Mouse (Mus musculus) adrenal gland, postnatal 14 days (tissue): Measurements from ENCODE around the gene Fgfr2. TPM values are rescaled to one million over a fixed set of nuclear protein-coding genes. Genes with fewer than 3 reads are reported as not detected.
A peak's percentile ranks its signal among the peaks of the same experiment; 100 is the strongest.

Source experiments
- DNase-seq: peaks from one replicate; pipeline ENCODE4 v3.0.0; 2021; ENCODE audit warnings: mixed read lengths
- total RNA-seq: library from RNA; stranded (reverse); gene quantifications from 2 replicates; pipeline ENCODE4 v1.2.3, GENCODE M21; 2021

Gene Fgfr2
- total RNA-seq, 1 experiment from 2014 or later: 227 TPM

GRCm38 (mm10) chr7:133005772-133006171, 117.4 kb downstream of the Fgfr2 start:
- DNase-seq: peak; percentile 47

DNA sequence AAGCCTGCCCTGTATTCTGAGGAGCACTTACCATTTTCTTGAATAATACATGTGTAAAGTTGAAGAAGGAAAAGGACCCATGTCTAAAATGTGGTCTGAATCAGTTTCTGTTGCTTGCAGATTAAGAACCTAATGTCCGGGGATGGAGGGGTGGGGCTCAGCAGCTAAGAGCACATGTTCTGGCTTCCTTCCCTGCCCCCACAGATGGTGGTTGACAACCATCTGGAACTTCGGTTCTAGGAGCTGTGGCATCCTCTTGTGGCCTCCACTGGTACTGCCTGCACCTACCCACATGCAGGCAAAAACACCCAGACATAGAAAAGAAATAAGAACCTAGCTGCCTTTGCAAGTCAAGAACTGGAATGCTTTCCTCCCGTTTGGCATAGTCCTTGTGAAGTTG, 119.7 kb downstream of the Fgfr2 start:
- DNase-seq: peak; percentile 90

DNA sequence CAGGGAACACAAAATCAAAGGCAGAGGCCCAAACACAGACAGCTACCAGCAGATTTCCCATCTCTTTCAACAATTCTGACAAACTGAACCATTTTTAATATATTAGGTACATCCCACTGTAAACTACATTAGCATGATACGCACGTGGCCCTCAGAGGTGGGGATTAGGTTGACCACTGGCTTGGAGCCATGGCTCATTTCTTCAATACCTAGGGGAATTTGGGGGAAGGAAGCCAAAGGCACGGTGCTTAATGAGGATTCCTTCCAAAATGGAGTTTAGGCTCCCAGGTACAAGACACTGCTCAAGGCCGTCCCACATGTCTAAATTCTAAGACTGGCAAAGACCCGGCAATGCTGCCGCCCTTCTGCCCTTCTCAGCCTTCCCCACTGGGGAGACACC, 120.9 kb downstream of the Fgfr2 start:
- no peak for DNase-seq

- no peak for DNase-seq
These were observed 121.8 kb downstream of the Fgfr2 start for GRCm38 (mm10) chr7:133001388-133001787.

DNA sequence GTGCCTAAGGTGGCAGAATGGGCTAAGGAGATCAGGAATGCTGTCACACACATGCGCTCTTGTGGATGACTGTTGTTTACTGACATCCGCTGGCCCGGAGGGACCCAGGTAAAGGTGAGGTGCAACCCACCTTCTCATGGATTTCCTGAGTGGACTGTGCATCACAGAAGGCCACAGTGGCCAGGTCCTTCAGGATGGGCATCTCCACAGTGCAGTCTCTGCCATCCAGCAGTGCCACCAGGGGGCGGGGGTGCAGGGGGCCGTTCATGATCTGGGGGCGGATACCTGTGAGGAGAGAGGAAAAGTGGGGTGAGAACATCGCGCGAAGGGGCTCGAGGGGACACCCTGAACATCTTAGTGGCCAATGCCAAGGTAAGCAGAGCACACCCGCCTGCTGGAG, 124.1 kb downstream of the Fgfr2 start:
- no peak for DNase-seq

DNA sequence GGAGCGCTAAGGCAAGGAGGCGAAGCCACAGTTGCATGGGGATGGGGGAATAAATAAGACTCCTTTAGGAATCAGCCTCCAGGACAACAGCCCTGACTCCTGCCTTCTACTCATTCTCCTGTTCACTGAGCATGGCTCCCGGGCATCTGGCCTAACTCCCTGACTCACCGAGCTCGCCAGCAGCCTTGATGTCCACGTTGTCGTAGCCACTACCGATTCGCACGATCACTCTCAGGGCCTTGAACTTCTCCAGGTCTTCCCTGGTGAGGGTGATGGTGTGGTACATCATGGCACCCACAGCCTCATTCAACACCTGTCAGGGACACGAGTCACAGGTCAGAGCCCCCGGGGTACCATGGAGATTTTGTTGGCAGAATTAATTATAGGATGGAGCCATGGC, 124.5 kb downstream of the Fgfr2 start:
- peak; percentile 84 for DNase-seq

DNA sequence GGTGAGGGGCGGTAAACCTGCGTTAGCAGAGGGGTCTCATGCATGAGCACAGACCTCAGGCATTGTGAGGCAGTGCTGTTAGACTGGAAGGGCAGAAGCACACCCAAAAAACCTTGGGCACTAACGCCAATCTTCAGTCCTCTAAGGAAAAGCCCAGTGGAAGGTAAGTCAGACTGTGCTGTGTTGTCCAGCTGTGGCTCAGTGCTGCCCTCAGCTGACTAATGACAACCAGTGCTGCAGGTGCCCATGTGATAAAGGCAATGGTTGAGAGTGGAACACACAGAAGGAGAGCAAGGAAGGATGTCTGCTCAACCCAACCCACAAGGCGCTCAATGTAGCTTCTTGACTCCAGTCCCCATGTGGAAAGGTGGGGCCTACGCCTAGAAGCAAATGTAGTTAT, 126.8 kb downstream of the Fgfr2 start:
- DNase-seq: peak; percentile 70

DNA sequence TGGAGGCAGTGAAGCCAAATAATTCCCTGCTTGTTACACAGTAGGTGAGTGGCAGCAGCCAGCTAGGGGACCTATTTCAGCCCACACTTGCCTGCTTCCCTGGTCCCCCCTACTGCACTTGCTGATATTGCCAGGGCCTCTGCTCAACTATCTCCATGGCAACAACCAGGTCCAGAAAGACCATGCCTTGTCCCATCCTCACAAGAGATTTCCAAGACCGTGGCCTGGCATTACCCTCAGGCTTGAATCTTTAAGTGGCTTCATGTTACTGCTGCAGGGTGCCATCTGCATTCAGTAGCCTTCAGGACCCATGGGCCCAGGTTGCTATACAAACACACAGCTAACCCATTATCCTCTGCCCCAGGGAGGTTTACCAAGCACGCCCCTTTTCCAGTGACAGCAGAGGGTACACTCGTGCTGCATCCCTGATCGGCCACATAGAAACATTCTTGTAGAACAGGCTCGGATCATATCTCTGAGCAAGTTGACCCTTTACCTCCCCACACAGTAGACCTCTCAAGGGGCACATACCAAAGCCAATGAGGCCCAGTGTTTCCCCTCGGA, 128.4 kb downstream of the Fgfr2 start:
- DNase-seq: no peak

- no peak for DNase-seq
These were observed 129.0 kb downstream of the Fgfr2 start for GRCm38 (mm10) chr7:132994120-132994519.

- DNase-seq: no peak
These were observed 130.1 kb downstream of the Fgfr2 start for GRCm38 (mm10) chr7:132992967-132993615.

DNA sequence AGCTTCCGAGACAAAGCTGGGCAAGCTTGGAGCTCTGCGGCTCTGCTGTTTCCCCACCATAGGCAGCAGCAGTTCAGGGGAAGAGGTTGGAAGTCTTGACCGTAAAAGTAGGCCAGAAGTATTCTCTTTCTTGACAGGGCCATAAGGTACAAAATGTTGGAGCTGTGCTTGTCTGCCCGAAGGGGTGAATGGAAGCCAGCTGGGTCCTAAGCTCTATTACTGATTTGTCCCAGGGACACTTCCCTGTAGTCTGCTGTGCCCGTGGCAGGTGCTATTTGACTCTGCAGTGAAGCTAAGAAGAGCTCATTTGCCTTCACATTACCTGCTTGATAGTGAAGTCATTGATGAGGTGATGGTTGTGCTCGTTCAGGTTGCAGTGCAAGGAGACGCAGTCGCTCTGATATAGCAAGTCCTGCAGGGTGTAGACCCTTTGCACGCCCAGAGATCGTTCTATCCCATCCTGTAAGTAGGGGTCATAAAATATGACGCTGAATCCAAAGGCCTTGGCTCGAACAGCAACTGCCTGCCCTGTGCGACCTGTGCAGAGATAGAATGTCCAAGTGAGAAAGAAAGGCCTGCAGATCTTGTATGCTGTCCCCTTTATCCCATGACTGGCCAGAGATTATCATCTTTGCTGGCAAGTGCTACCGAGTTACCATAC, 131.8 kb downstream of the Fgfr2 start:
- DNase-seq: no peak

- no peak for DNase-seq
These were observed 133.3 kb downstream of the Fgfr2 start for GRCm38 (mm10) chr7:132989839-132990238.

DNA sequence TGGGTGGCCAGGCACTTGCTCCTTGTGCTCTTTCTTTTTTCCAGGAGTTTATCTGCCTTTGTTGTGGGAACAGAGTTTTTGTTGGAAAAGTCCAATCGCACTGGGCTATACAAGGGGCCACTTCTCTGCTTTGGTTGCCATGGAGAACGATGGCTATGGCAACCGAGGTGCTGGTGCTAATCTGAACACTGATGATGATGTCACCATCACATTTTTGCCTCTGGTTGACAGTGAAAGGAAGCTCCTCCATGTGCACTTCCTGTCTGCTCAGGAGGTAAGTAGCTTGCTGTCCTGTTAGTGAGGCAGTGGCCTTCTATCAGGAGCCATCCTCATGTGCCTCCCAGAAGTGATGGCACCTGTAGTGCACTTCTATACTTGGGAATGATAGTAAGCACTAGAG, 140.5 kb downstream of the Fgfr2 start:
- no peak for DNase-seq

GRCm38 (mm10) chr7:132977981-132978380, 145.2 kb downstream of the Fgfr2 start:
- no peak for DNase-seq

DNA sequence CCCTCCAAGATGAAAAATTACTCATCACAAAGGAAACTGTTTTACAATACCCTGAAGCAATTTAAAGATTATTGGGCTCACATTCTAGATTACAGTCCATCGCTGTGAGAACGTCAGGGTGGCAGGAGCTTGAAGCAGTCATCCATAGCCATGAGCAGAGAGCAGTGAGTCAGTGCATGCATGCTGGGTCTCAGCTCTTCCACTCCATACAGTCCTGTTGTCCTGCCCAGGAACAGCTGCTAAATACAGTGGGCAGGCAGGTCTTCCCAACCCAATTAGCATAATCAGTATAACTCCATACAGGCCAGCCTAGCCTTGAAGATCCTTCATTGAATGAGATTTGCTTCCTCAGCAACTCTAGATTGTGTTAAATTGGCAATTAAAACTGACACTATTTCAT, 147.1 kb downstream of the Fgfr2 start:
- no peak for DNase-seq

GRCm38 (mm10) chr7:132972079-132972478, 151.1 kb downstream of the Fgfr2 start:
- no peak for DNase-seq

GRCm38 (mm10) chr7:132965707-132966106, 157.4 kb downstream of the Fgfr2 start:
- DNase-seq: no peak

- DNase-seq: no peak
These were observed 158.8 kb downstream of the Fgfr2 start for GRCm38 (mm10) chr7:132964395-132964794.

DNA sequence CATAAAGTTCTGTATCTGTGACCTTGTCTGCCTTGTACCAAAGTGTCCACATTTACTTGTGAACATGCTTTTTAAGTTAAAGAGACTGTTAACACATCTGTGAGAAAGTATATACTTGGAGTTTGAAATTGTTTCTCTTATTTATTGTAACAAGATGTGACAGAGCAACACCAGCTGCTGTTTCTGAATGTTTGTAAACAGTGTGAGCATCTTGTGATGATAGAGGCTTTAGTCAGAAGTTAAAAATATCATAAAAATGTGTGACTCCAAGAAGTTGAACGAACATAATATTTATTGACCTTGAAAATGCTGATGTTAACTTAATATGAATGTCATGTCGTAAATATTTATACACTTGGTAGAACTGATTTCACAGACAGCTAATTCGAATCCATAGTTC, 172.5 kb downstream of the Fgfr2 start:
- no peak for DNase-seq

DNA sequence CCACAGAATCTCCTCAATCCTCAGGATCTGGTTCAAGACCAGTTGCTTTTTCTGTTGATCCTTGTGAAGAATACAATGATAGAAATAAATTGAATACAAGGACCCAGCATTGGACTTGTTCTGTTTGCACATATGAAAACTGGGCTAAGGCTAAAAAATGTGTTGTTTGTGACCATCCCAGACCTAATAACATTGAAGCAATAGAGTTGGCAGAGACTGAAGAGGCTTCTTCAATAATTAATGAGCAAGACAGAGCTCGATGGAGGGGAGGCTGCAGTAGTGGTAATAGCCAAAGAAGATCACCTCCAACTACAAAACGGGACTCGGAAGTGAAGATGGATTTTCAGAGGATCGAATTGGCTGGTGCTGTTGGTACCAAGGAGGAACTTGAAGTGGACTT, 173.2 kb downstream of the Fgfr2 start:
- DNase-seq: no peak

GRCm38 (mm10) chr7:132940569-132940968, 182.6 kb downstream of the Fgfr2 start:
- no peak for DNase-seq

GRCm38 (mm10) chr7:132939118-132939517, 184.0 kb downstream of the Fgfr2 start:
- no peak for DNase-seq

DNA sequence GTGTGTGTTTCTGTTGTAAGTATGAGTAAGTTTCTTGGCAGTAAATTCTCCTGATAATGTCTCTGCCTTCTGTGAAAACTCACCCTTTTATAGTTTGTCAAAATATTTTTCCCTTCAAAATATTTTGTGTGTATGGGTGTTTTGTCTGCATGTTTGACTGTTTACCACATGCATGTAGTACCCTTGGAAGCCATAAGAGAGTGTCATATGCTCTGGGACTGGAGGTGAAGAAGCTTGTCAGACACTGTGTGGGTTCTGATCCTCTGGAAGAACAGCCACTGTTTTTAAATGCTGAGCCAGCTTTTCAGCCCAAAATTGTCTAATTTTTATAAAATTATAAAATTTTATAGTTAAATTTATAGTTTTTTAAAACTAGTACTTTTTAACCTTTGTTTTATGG, 188.4 kb downstream of the Fgfr2 start:
- DNase-seq: no peak

DNA sequence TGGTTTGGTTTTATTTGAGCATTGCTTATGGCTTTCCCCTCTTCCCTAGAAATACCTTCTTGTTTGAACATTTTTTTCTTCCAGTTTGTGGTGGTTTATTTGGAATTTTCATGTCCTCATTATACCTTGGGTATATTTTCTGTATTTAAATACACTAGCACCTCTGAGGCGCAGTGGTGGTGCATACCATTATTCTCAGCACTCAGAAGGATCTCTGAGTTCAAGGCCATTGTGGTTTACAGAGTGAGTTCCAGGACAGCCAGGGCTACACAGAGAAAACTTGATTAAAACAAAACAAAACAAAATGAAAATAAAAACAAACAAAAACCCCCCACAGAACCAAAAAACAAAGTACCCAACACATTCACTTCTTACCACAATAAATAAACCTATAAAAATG, 189.8 kb downstream of the Fgfr2 start:
- no peak for DNase-seq
